Mouse (Mus musculus): ENCODE measurements at regions not wholly inside any gene's neighbourhood (a gene's known extent, or its start where the extent isn't known, plus 50 kb on each side); places are given as distances from the start of the nearest gene placed in this dataset.

DNA sequence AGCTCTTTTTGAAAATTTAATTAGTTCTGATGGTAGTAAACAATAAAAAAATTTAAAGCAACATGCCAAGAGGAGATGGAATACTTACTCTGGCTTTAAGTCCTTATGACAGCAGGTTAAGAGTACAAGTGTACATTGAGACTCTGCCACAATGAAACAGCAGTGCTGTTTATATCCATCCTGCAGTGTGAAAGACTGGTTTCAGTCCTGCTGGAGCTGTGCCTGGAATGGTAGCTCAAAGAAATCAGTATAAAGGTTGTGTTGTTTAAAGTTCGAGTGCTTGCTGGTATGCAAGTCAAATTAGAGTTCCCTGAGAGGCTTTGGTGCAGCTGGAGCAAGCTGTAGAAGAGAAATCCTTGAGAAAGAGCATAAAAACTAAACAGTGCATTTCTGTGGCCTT, 1524.9 kb downstream of the Hace1 start:
- H3K4me3 ChIP-seq (ENCODE audit: low read depth, low read length): no peak overlapping the region
- H3K9me3 ChIP-seq (replicated peaks; ENCODE audit: control insufficient read depth, insufficient read depth, low read length, poor library complexity, severe bottlenecking): no peaks in the 10 kb centered on the region
- no peaks in the 10 kb centered on the region for H3K27me3 ChIP-seq (ENCODE audit: control insufficient read depth, insufficient read depth, low read length, poor library complexity, severe bottlenecking)
- no peak for TF ChIP-seq CTCF (IDR thresholded peaks at IDR 0.05; ENCODE audit: low read depth, low read length)
- TF ChIP-seq POLR2A (IDR thresholded peaks at IDR 0.05; ENCODE audit: insufficient read depth, low read length): no peak
- no peak for TF ChIP-seq EP300 (IDR thresholded peaks at IDR 0.05; ENCODE audit: insufficient read depth, low read depth, low read length)
- no peak overlapping the region for H3K9ac ChIP-seq (ENCODE audit: low read depth, poor library complexity, severe bottlenecking)
- no peaks in the 10 kb centered on the region for H3K36me3 ChIP-seq (ENCODE audit: control insufficient read depth, insufficient read depth, low read length, poor library complexity, severe bottlenecking)
- no peak overlapping the region for H3K27ac ChIP-seq (ENCODE audit: insufficient read depth, low read length)
- H3K4me1 ChIP-seq (ENCODE audit: control insufficient read depth, insufficient read depth, low read length): no peaks in the 10 kb centered on the region
